In the genomic region with DNA sequence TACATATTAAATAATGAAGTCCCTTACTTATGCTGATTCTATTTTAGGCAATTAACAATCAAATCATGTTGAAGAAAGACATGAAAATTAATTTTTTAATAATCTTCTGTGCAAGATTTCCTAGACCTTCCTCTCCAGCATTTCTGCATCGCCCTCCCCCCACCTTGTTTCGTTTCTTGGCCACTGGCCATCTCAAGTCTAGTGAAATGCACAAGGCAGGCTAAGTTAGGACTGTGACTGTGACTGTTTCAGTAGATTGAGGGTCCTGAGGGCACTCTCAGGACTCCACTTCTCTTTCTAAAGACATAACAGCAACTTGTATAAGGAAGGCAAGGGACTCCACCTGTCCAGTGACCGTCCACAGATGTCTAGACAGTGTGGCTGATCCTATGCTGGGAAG, we compare ENCODE assay signal across 28 mouse cellular contexts.
DNase-seq lines count a peak whose midpoint lies in the region; ATAC-seq and TF ChIP-seq lines count a peak whose summit lies in the region.
"Had no signal": no experiment of that assay in that cellular context is flagged by ENCODE, and none has a peak within 500 bp of the region (broad histone marks: within the 10 kb centered on the region; RNA-seq: fewer than 3 reads in every experiment).

No protein-coding gene starts in this region.

- H3K9me3 ChIP-seq in heart, embryonic 14.5 days (ENCODE audit: control insufficient read depth, low read length), result no peaks in the 10 kb centered on the region
- no peaks in the 10 kb centered on the region for H3K9me3 ChIP-seq in MEL (replicated peaks; ENCODE audit: insufficient read depth, low read length)
- no peaks in the 10 kb centered on the region for H3K9me3 ChIP-seq in embryonic facial prominence, embryonic 10.5 days
- H3K9me3 ChIP-seq: embryonic facial prominence, embryonic 15.5 days; hindbrain, embryonic 10.5 days; limb, embryonic 10.5 days; liver, embryonic 15.5 days; neural tube, embryonic 13.5 days had no signal

- no peaks in the 10 kb centered on the region for H3K27me3 ChIP-seq in heart, embryonic 14.5 days (ENCODE audit: control insufficient read depth, insufficient read depth, low read length)
- H3K27me3 ChIP-seq in MEL (ENCODE audit: control insufficient read depth in 1 of 2, insufficient read depth in 2 of 2, low read length in 2 of 2), result no peaks in the 10 kb centered on the region
- peaks cover 28% of the 10 kb centered on the region for H3K27me3 ChIP-seq in embryonic facial prominence, embryonic 10.5 days (replicated peaks; ENCODE audit: low read depth, poor library complexity, severe bottlenecking)
- H3K27me3 ChIP-seq: embryonic facial prominence, embryonic 15.5 days; liver, embryonic 15.5 days; neural tube, embryonic 13.5 days had no signal

- no peak overlapping the region for H3K4me3 ChIP-seq in heart, embryonic 14.5 days (ENCODE audit: control insufficient read depth in 1 of 2, insufficient read depth in 1 of 2, low read depth in 1 of 2, low read length in 2 of 2)
- no peak overlapping the region for H3K4me3 ChIP-seq in left cerebral cortex, adult 2 months
- no peak overlapping the region for H3K4me3 ChIP-seq in MEL (ENCODE audit: control insufficient read depth in 1 of 2, insufficient read depth in 1 of 2, low read depth in 2 of 2, low read length in 2 of 2)
- no peak overlapping the region for H3K4me3 ChIP-seq in embryonic facial prominence, embryonic 10.5 days
- H3K4me3 ChIP-seq: embryonic facial prominence, embryonic 15.5 days; hindbrain, embryonic 10.5 days; limb, embryonic 10.5 days; liver, embryonic 15.5 days; myocyte; neural tube, embryonic 13.5 days had no signal

- no peak overlapping the region for H3K9ac ChIP-seq in heart, embryonic 14.5 days (ENCODE audit: low read length)
- H3K9ac ChIP-seq in MEL (ENCODE audit: control insufficient read depth, low read depth, low read length, poor library complexity, severe bottlenecking), result no peak overlapping the region
- H3K9ac ChIP-seq: embryonic facial prominence, embryonic 15.5 days; liver, embryonic 15.5 days; neural tube, embryonic 13.5 days had no signal

- intact Hi-C loops in heart, postnatal 25 days (cut with DNase I), result no loop called here
- intact Hi-C loops in left cerebral cortex, postnatal 4 days (cut with DNase I), result no loop called here
- intact Hi-C loops in left cerebral cortex, adult 2 months (cut with DNase I), result no loop called here

- no peak for TF ChIP-seq CTCF in left cerebral cortex, adult 2 months (IDR thresholded peaks at IDR 0.05)
- no peak for TF ChIP-seq CTCF in MEL (IDR thresholded peaks at IDR 0.05 in 2 of 3, conservative IDR thresholded peaks at IDR 0.05 in 1 of 3; ENCODE audit: control insufficient read depth in 1 of 3, insufficient read depth in 1 of 3, low read depth in 2 of 3, low read length in 3 of 3, poor library complexity in 1 of 3, severe bottlenecking in 1 of 3)

- DNase-seq in heart, postnatal 25 days (ENCODE audit: low spot score), result no peak
- peak; percentile 12 for DNase-seq in left cerebral cortex, postnatal 4 days
- DNase-seq in left cerebral cortex, adult 2 months (ENCODE audit: extremely low spot score in 1 of 2, low spot score in 2 of 2), result no peak
- DNase-seq in MEL (ENCODE audit: low read depth, low spot score), result no peak
- no peak for DNase-seq in embryonic facial prominence, embryonic 10.5 days (ENCODE audit: low spot score)
- no peak for DNase-seq in spleen, postnatal 4 days (ENCODE audit: low spot score in 2 of 2)
- no peak for DNase-seq in frontal cortex, postnatal 14 days (ENCODE audit: low spot score in 2 of 2)
- DNase-seq: adrenal gland, postnatal 10 days; cerebellum, adult 18-20 months; cerebellum, postnatal 25 days; kidney, adult 2 months; layer of hippocampus, adult 9-11 months; liver; retina, postnatal 1 day; right cerebral cortex, postnatal 25 days; spleen, adult 18-20 months; thymus, postnatal 25 days had no signal

- no peak for ATAC-seq in heart, embryonic 14.5 days (ENCODE audit: insufficient number of reproducible peaks, insufficient read depth, low FRiP score, low read depth)
- ATAC-seq: forebrain, embryonic 14.5 days; hindbrain, embryonic 16.5 days; midbrain, embryonic 16.5 days had no signal

- no peak for TF ChIP-seq RAD21 in MEL (IDR thresholded peaks at IDR 0.05; ENCODE audit: low read depth, low read length)

- no peak for TF ChIP-seq POLR2A in MEL (IDR thresholded peaks at IDR 0.05; ENCODE audit: control insufficient read depth in 1 of 2, insufficient read depth in 1 of 2, low read depth in 1 of 2, low read length in 2 of 2, poor library complexity in 1 of 2)

- H3K4me2 ChIP-seq in heart, embryonic 14.5 days (ENCODE audit: low read length), result 0 out of 2 replicates have a peak overlapping the region, but pooled peaks have one; percentile 16
- H3K4me2 ChIP-seq: embryonic facial prominence, embryonic 15.5 days; liver, embryonic 15.5 days; neural tube, embryonic 13.5 days had no signal

- peak in 1 of 2 experiments; percentile 14; a peak in 1 of 4 replicates for TF ChIP-seq EP300 in MEL (IDR thresholded peaks at IDR 0.05; ENCODE audit: low read depth in 1 of 2, low read length in 2 of 2)

- H3K79me2 ChIP-seq in MEL (ENCODE audit: control insufficient read depth, insufficient read depth, low read length, poor library complexity), result no peaks in the 10 kb centered on the region

- H3K4me1 ChIP-seq in heart, embryonic 14.5 days (ENCODE audit: control insufficient read depth in 2 of 2, insufficient read depth in 2 of 2, low read length in 2 of 2), result peaks cover 9 to 13% of the 10 kb centered on the region in 2 experiments
- peaks cover 18 to 22% of the 10 kb centered on the region in 2 experiments for H3K4me1 ChIP-seq in MEL (ENCODE audit: control insufficient read depth in 1 of 2, insufficient read depth in 2 of 2, low read length in 2 of 2)
- H3K4me1 ChIP-seq in embryonic facial prominence, embryonic 10.5 days, result peaks cover 68% of the 10 kb centered on the region

- WGBS in heart, embryonic 14.5 days, result 30% methylated on average over 3 of the region's 3 CpGs
- 70% methylated on average over 3 of the region's 3 CpGs for WGBS in embryonic facial prominence, embryonic 10.5 days

- no peaks in the 10 kb centered on the region for H3K36me3 ChIP-seq in heart, embryonic 14.5 days (ENCODE audit: control insufficient read depth, insufficient read depth, low read length)
- H3K36me3 ChIP-seq in MEL (ENCODE audit: control insufficient read depth in 1 of 2, insufficient read depth in 2 of 2, low read length in 2 of 2), result peaks cover 0 to 25% of the 10 kb centered on the region in 2 experiments; a peak in 2 of 4 replicates
- no peaks in the 10 kb centered on the region for H3K36me3 ChIP-seq in embryonic facial prominence, embryonic 10.5 days (replicated peaks)
- H3K36me3 ChIP-seq: embryonic facial prominence, embryonic 15.5 days; hindbrain, embryonic 10.5 days; limb, embryonic 10.5 days; liver, embryonic 15.5 days; neural tube, embryonic 13.5 days had no signal

- H3K27ac ChIP-seq in heart, embryonic 14.5 days (replicated peaks in 1 of 2; ENCODE audit: control insufficient read depth in 1 of 2, insufficient read depth in 1 of 2, low read depth in 2 of 2, low read length in 2 of 2), result peak overlapping the region in 1 of 2 experiments; percentile 10; a peak in 1 of 4 replicates
- H3K27ac ChIP-seq in left cerebral cortex, adult 2 months, result no peak overlapping the region
- H3K27ac ChIP-seq in MEL (ENCODE audit: control insufficient read depth, low read depth, low read length), result no peak overlapping the region
- peak overlapping the region; percentile 74 for H3K27ac ChIP-seq in embryonic facial prominence, embryonic 10.5 days (replicated peaks)
- H3K27ac ChIP-seq: embryonic facial prominence, embryonic 15.5 days; hindbrain, embryonic 10.5 days; liver, embryonic 15.5 days; macrophage; neural tube, embryonic 13.5 days had no signal

TF ChIP-seq in MEL, 35 proteins besides CTCF, POLR2A, EP300 and RAD21:
- TF ChIP-seq NELFE (IDR thresholded peaks at IDR 0.05; ENCODE audit: low read depth, low read length), result no peak
- TF ChIP-seq POLR2AphosphoS5 (IDR thresholded peaks at IDR 0.05; ENCODE audit: borderline replicate concordance, low read depth, low read length), result no peak
- TF ChIP-seq TCF12 (IDR thresholded peaks at IDR 0.05; ENCODE audit: low read depth, low read length), result 0 out of 2 replicates have a peak, but pooled peaks have one; percentile 17
